ENCODE assay signal across 8 mouse cellular contexts in the genomic region with DNA sequence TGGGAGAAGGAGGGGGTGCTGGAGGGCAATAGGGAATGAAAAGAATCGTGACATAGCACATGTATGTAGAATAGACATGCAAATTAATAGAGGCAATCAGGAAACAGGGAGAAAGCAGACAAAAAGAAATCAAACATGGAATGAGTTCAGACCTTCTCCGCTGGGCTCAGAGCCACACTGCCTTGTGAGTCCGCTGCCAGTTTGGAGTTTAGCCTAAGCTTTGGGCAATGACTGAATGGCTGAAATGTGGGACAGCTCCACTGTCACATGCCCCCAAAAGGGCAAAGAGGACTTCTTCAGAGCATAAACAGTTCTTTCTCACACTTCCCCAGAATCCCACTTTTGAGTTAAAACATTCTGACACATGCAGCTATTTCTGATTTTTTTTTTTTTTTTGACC.
A peak's percentile ranks its signal among the peaks of the same experiment; 100 is the strongest.
DNase-seq lines count a peak whose midpoint lies in the region; ATAC-seq and TF ChIP-seq lines count a peak whose summit lies in the region.

No protein-coding gene starts in this region.

- 82% methylated on average over 3 of the region's 3 CpGs for WGBS in forebrain, embryonic 10.5 days
- WGBS in forebrain, embryonic 12.5 days, result 49% methylated on average over 3 of the region's 3 CpGs
- 24% methylated on average over 3 of the region's 3 CpGs for WGBS in forebrain, postnatal 0 days

- no peaks in the 10 kb centered on the region for H3K27me3 ChIP-seq in forebrain, embryonic 10.5 days (ENCODE audit: poor library complexity, severe bottlenecking)
- H3K27me3 ChIP-seq in forebrain, embryonic 12.5 days, result no peaks in the 10 kb centered on the region
- no peaks in the 10 kb centered on the region for H3K27me3 ChIP-seq in forebrain, postnatal 0 days (ENCODE audit: insufficient read depth, low read length)

- TF ChIP-seq CTCF in forebrain, postnatal 0 days (IDR thresholded peaks at IDR 0.05; ENCODE audit: low read depth), result no peak

- no peak for DNase-seq in forebrain, embryonic 10.5 days (ENCODE audit: extremely low spot score, low spot score)
- peak; percentile 47 for DNase-seq in adipocyte (ENCODE audit: low spot score)
- DNase-seq in forebrain, postnatal 0 days, result peak; percentile 75
- DNase-seq in left cerebral cortex, adult 18-20 months (ENCODE audit: low spot score in 2 of 2), result peak; percentile 5 to 23
- DNase-seq in retina, postnatal 1 day, result peak; percentile 62
- DNase-seq in embryo, embryonic 9.5 days (ENCODE audit: extremely low spot score), result no peak

- H3K36me3 ChIP-seq in forebrain, embryonic 10.5 days (replicated peaks), result no peaks in the 10 kb centered on the region
- H3K36me3 ChIP-seq in forebrain, embryonic 12.5 days (replicated peaks), result no peaks in the 10 kb centered on the region
- no peaks in the 10 kb centered on the region for H3K36me3 ChIP-seq in forebrain, postnatal 0 days (ENCODE audit: insufficient read depth)

- H3K4me1 ChIP-seq in forebrain, embryonic 10.5 days, result peaks cover 91% of the 10 kb centered on the region
- peaks cover 62% of the 10 kb centered on the region for H3K4me1 ChIP-seq in forebrain, embryonic 12.5 days
- peaks cover 13% of the 10 kb centered on the region; the same call in 1 of the 2 replicates for H3K4me1 ChIP-seq in forebrain, postnatal 0 days (ENCODE audit: insufficient read depth)

- H3K9me3 ChIP-seq in forebrain, embryonic 10.5 days, result no peaks in the 10 kb centered on the region
- H3K9me3 ChIP-seq in forebrain, embryonic 12.5 days, result no peaks in the 10 kb centered on the region
- H3K9me3 ChIP-seq in forebrain, postnatal 0 days (ENCODE audit: low read length), result no peaks in the 10 kb centered on the region

- ATAC-seq in forebrain, embryonic 12.5 days (ENCODE audit: low FRiP score), result no peak
- ATAC-seq in forebrain, postnatal 0 days, result peak; percentile 73
- ATAC-seq in inflammation-experienced regulatory T-cells, adult 6 months, result no peak

- H3K4me2 ChIP-seq in forebrain, embryonic 12.5 days, result no peak overlapping the region
- H3K4me2 ChIP-seq in forebrain, postnatal 0 days (ENCODE audit: low read depth), result peak overlapping the region; percentile 14; the same call in 1 of the 2 replicates

- H3K9ac ChIP-seq in forebrain, embryonic 12.5 days, result no peak overlapping the region
- no peak overlapping the region for H3K9ac ChIP-seq in forebrain, postnatal 0 days

- H3K27ac ChIP-seq in forebrain, embryonic 10.5 days, result peak overlapping the region; percentile 72
- H3K27ac ChIP-seq in forebrain, embryonic 12.5 days, result no peak overlapping the region
- no peak overlapping the region; the same call in 1 of the 2 replicates for H3K27ac ChIP-seq in forebrain, postnatal 0 days (ENCODE audit: low read depth, low read length)

- H3K4me3 ChIP-seq in forebrain, embryonic 10.5 days, result no peak overlapping the region
- no peak overlapping the region for H3K4me3 ChIP-seq in forebrain, embryonic 12.5 days (replicated peaks)
- no peak overlapping the region for H3K4me3 ChIP-seq in forebrain, postnatal 0 days (ENCODE audit: low read depth, low read length)

Comparison
In these comparisons a context has a peak if more than half of its experiments do, and no peak if none do; other contexts are left out.
1. DNase-seq: peak in adipocyte (single experiment), forebrain, postnatal 0 days (single experiment), left cerebral cortex, adult 18-20 months (2 of 2) and retina, postnatal 1 day (single experiment); none in forebrain, embryonic 10.5 days (single experiment) and embryo, embryonic 9.5 days (single experiment).